8 mouse cellular contexts compared by ENCODE assay signal in genomic region chr19:53140044-53140803, GRCm38 (mm10). TPM values are rescaled to one million over a fixed set of nuclear protein-coding genes. Genes with fewer than 3 reads are reported as not detected.
DNase-seq lines count a peak whose midpoint lies in the region; ATAC-seq and TF ChIP-seq lines count a peak whose summit lies in the region.

Gene Add3, plus strand, starts transcription at chr19:53140443.

- no peak for ATAC-seq in lung, embryonic 14.5 days (ENCODE audit: insufficient read depth)

- peak within 1 kb of the TSS; percentile 95 for H3K4me3 ChIP-seq in hindbrain, embryonic 10.5 days
- peak within 1 kb of the TSS; percentile 97 for H3K4me3 ChIP-seq in lung, embryonic 14.5 days (ENCODE audit: low read depth, low read length)
- peak within 1 kb of the TSS; percentile 73 for H3K4me3 ChIP-seq in olfactory bulb, adult 2 months (ENCODE audit: insufficient read depth, low read depth, low read length)

- 0 out of 2 replicates have a peak, but pooled peaks have one; percentile 26 for TF ChIP-seq POLR2A in olfactory bulb, adult 2 months (IDR thresholded peaks at IDR 0.05; ENCODE audit: insufficient read depth, low read depth, low read length)

- WGBS in hindbrain, embryonic 10.5 days: 7% methylated on average over 24 of the region's 24 CpGs
- WGBS in lung, embryonic 14.5 days: 4% methylated on average over 24 of the region's 24 CpGs
- WGBS in olfactory bulb, adult 2 months: 2% methylated on average over 24 of the region's 24 CpGs

- peak within 1 kb of the TSS; percentile 85 for H3K4me2 ChIP-seq in lung, embryonic 14.5 days

- TF ChIP-seq CTCF in lung, embryonic 14.5 days (IDR thresholded peaks at IDR 0.05; ENCODE audit: low read depth): 0 out of 2 replicates have a peak, but pooled peaks have one; percentile 10
- TF ChIP-seq CTCF in olfactory bulb, adult 2 months (IDR thresholded peaks at IDR 0.05; ENCODE audit: insufficient read depth, low read depth, low read length): no peak

- peak within 1 kb of the TSS; percentile 79 for H3K9ac ChIP-seq in lung, embryonic 14.5 days

- H3K4me1 ChIP-seq in hindbrain, embryonic 10.5 days (replicated peaks): peaks cover 49% of the 10 kb centered on the region
- peaks cover 7% of the 10 kb centered on the region for H3K4me1 ChIP-seq in lung, embryonic 14.5 days (ENCODE audit: insufficient read depth)
- no peaks in the 10 kb centered on the region; the same call in 1 of the 2 replicates for H3K4me1 ChIP-seq in olfactory bulb, adult 2 months (ENCODE audit: control insufficient read depth, insufficient read depth, low read length)

- peaks cover 29% of the 10 kb centered on the region for H3K27me3 ChIP-seq in hindbrain, embryonic 10.5 days (ENCODE audit: insufficient read depth, poor library complexity, severe bottlenecking)
- H3K27me3 ChIP-seq in lung, embryonic 14.5 days (ENCODE audit: insufficient read depth, low read length): no peaks in the 10 kb centered on the region

- no peaks in the 10 kb centered on the region for H3K36me3 ChIP-seq in hindbrain, embryonic 10.5 days
- H3K36me3 ChIP-seq in lung, embryonic 14.5 days (ENCODE audit: insufficient read depth): no peaks in the 10 kb centered on the region

- peak; percentile 46 for DNase-seq in NIH3T3 (ENCODE audit: low read depth)
- peak; percentile 58 to 72 for DNase-seq in cerebellum, postnatal 14 days
- peak; percentile 56 to 65 for DNase-seq in frontal cortex, postnatal 14 days (ENCODE audit: low spot score in 2 of 2)
- peak; percentile 52 for DNase-seq in hindbrain, embryonic 10.5 days (ENCODE audit: low spot score)
- DNase-seq in layer of hippocampus, adult 9-10 months (ENCODE audit: low spot score): peak; percentile 39
- peak; percentile 74 for DNase-seq in lung, embryonic 14.5 days
- DNase-seq in thymus, postnatal 25 days: peak; percentile 54

- H3K27ac ChIP-seq in hindbrain, embryonic 10.5 days: peak within 1 kb of the TSS; percentile 89
- H3K27ac ChIP-seq in lung, embryonic 14.5 days (ENCODE audit: low read depth): peak within 1 kb of the TSS; percentile 96
- H3K27ac ChIP-seq in olfactory bulb, adult 2 months (ENCODE audit: insufficient read depth, low read depth, low read length): peak within 1 kb of the TSS; percentile 96

- H3K9me3 ChIP-seq in hindbrain, embryonic 10.5 days: 0 out of 2 replicates have a peak, but pooled peaks cover 3% of the 10 kb centered on the region
- no peaks in the 10 kb centered on the region for H3K9me3 ChIP-seq in lung, embryonic 14.5 days (ENCODE audit: low read depth, low read length)

RNA-seq across cellular contexts. Expression of gene Add3, which starts in this region (rescaled TPM):
- polyA plus RNA-seq in hindbrain, embryonic 10.5 days (2016; fragmentation: Nextera tagmentation; extraction: Ambion mirVana): 45.9 and 56.5 TPM in 2 replicates
- polyA plus RNA-seq in lung, embryonic 14.5 days (2014; fragmentation: Nextera tagmentation; extraction: Ambion mirVana): 119 and 123 TPM in 2 replicates
- not detected in 2 replicates for polyA plus RNA-seq in olfactory bulb, adult 2 months (2012; ENCODE audit: insufficient read depth, insufficient read length, low replicate concordance, missing spikeins)
